Mouse (Mus musculus) hindbrain, embryonic 10.5 days (tissue): Measurements from ENCODE around the gene Kcnh6. TPM values are rescaled to one million over a fixed set of nuclear protein-coding genes. Genes with fewer than 3 reads are reported as not detected.
A peak's percentile ranks its signal among the peaks of the same experiment; 100 is the strongest.

Experiments used
- DNase-seq: peaks from one replicate; pipeline ENCODE4 v3.0.0-alpha.2; 2017; ENCODE audit warnings: low spot score
- H3K27ac ChIP-seq: fragments of 300-500 bp; sonication (generic); 2 replicates; pipeline ENCODE4 v1.5.1; 2016; ENCODE audit warnings: mild to moderate bottlenecking, moderate library complexity
- H3K27me3 ChIP-seq: fragments of 300-500 bp; sonication (generic); 2 replicates; pipeline ENCODE4 v1.6.1; 2016; ENCODE audit warnings: mild to moderate bottlenecking; ENCODE audit not compliant: poor library complexity, insufficient read depth, severe bottlenecking
- H3K36me3 ChIP-seq: fragments of 300-500 bp; sonication (generic); 2 replicates; pipeline ENCODE4 v1.6.1; 2016; ENCODE audit warnings: mild to moderate bottlenecking, moderate library complexity
- H3K4me1 ChIP-seq: fragments of 300-500 bp; sonication (generic); replicated peaks from 2 replicates; pipeline ENCODE4 v1.6.1; 2016; ENCODE audit warnings: mild to moderate bottlenecking
- H3K4me3 ChIP-seq: fragments of 300-500 bp; sonication (generic); 2 replicates; pipeline ENCODE4 v1.5.1; 2016; ENCODE audit warnings: mild to moderate bottlenecking, moderate library complexity
- H3K9me3 ChIP-seq: fragments of 300-500 bp; sonication (generic); 2 replicates; pipeline ENCODE4 v1.6.1; 2016; ENCODE audit warnings: mild to moderate bottlenecking, moderate library complexity
- WGBS: fragments of 180-500 bp; shearing (Covaris S2); methylation state at CpG from one replicate; pipeline ENCODE4 v1.1.7; 2016; 5-methylcytosine and 5-hydroxymethylcytosine counted together
- polyA plus RNA-seq: library from polyadenylated mRNA; unstranded; fragments of >200 nt; fragmentation: Nextera tagmentation; extraction: Ambion mirVana; gene quantifications from 2 replicates; pipeline ENCODE4 v1.2.1, GENCODE M21; 2016

The Kcnh6 gene
- 0.52 and 0.61 TPM in 2 replicates for polyA plus RNA-seq

DNA sequence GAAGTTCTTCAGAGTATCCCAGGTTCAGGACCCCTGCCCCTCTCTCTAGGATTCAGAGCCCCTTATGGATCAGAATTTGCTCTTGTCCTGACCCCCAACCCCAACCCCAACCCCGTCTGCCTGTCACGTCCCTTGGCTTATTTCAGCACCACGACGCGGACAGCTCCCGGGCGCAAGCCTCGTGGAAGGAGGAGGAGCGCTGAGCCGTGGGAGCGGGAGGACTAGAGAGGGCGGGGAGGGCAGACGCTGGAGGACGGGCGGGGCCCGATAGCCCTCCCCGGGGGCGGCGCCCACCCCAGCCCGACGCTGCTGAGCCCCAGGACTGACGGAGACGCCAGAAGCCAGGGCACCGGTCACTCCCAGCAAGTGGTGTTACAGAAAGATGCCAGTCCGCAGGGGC, at the start of gene Kcnh6:
TSS of gene Kcnh6 (plus strand) at position 304 of the 400 bp plus-strand sequence.
- H3K27me3 ChIP-seq: peaks cover 20% of the 10 kb centered on the region
- H3K4me1 ChIP-seq: peaks cover 30% of the 10 kb centered on the region
- WGBS: 1% methylated on average over 25 of the region's 25 CpGs
- DNase-seq: peak; percentile 78
- H3K36me3 ChIP-seq: no peaks in the 10 kb centered on the region
- peak within 1 kb of the TSS; percentile 29; the same call in 1 of the 2 replicates for H3K27ac ChIP-seq
- H3K9me3 ChIP-seq: no peaks in the 10 kb centered on the region
- H3K4me3 ChIP-seq: peak within 1 kb of the TSS; percentile 43

DNA sequence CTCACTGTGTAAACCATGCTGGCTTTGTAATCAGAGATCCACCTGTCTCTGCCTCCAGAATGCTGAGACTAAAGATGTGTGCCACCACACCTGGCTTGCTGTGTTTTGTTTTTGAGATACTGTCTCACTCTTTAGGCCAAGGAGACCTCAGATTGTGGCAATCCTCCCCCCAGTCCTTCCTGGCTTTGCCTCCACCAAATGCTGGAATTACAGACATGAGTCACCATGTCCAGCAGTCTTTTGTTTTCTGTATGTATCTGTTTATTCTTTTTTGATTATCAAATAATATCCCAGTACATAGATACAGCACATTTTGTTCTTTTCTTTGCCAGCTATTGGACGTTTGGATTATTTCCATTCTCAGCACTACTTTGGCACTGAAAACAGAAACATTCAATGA, 49.4 kb upstream of the Kcnh6 start:
- no peak overlapping the region for H3K4me3 ChIP-seq
- H3K27ac ChIP-seq: no peak overlapping the region
- H3K4me1 ChIP-seq: peaks cover 16% of the 10 kb centered on the region
- no peaks in the 10 kb centered on the region for H3K9me3 ChIP-seq
- WGBS: 67% methylated on average over 1 of the region's 1 CpGs
- no peak for DNase-seq
- no peaks in the 10 kb centered on the region for H3K27me3 ChIP-seq
- H3K36me3 ChIP-seq: no peaks in the 10 kb centered on the region

DNA sequence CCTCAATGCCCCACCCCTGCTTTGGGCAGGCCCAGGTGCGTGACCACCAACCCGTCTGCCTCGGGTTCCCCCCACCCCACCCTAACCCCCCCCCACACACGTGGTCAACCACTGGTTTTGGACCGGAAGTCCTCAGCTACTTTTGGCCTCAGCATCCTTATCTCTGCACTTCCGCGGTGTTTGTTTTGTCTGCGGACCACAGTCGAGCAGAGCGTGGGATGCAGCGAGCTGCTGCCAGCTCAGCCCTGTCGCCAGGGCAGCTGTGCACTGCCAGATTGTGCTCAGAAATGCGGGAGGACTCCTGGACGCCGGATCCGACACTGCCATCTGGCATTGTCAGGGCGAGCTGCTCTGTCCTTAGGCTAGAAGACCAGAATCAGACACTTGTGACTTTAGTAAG, 48.6 kb upstream of the Kcnh6 start:
- Histone ChIP-seq H3K9me3 (no peaks in the 10 kb centered on the region), H3K27me3 (no peaks in the 10 kb centered on the region), H3K4me3 (no peak overlapping the region), H3K4me1 (peaks cover 16% of the 10 kb centered on the region), H3K27ac (peak overlapping the region; percentile 45; the same call in 1 of the 2 replicates), H3K36me3 (no peaks in the 10 kb centered on the region)
- no peak for DNase-seq
- WGBS: 55% methylated on average over 17 of the region's 17 CpGs

DNA sequence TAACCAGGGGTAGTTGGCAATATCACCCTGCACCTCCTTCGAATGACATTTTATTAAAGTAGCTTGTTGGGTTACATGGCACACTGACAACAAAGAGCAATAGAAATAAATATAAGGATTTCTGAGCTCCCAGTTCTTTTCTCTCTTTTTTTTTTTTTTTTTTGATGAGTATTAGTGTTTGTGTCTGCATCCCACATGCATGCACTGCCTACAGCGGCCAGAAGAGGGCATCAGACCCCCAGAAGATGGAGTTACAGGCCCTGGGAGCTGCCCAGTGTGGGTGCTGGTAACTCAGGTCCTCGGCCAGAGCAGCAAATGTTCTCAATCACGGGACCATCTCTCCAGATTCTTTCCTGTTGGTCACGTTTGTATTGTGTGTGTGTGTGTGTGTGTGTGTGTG, 43.2 kb upstream of the Kcnh6 start:
- no peak overlapping the region for H3K27ac ChIP-seq
- WGBS: 69% methylated on average over 5 of the region's 5 CpGs
- no peak for DNase-seq
- H3K4me3 ChIP-seq: no peak overlapping the region
- H3K4me1 ChIP-seq: peaks cover 25% of the 10 kb centered on the region
- H3K9me3 ChIP-seq: no peaks in the 10 kb centered on the region
- H3K27me3 ChIP-seq: peaks cover 43% of the 10 kb centered on the region
- no peaks in the 10 kb centered on the region for H3K36me3 ChIP-seq

DNA sequence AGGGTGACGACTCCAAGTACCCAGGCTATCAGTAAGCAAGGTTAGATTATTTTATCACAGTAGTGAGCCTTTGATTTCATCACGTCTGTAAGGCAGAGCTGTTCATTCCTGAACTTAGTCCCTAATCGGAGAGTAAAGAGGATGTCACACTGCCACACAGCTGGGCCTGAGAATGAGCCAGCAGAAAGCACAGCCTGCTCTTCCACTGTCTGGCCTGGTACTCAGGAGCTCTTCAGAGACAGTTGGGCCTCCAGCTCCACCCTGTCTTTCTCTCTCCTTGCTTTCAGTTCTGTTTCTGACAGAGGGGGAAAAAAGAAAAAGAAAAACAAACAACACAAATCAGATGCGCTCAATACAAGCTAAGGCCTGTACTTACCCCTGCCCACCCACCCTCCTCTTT, 41.6 kb upstream of the Kcnh6 start:
- WGBS: 71% methylated on average over 4 of the region's 4 CpGs
- no peak overlapping the region for H3K27ac ChIP-seq
- no peaks in the 10 kb centered on the region for H3K9me3 ChIP-seq
- peaks cover 58% of the 10 kb centered on the region for H3K27me3 ChIP-seq
- H3K36me3 ChIP-seq: no peaks in the 10 kb centered on the region
- H3K4me1 ChIP-seq: peaks cover 25% of the 10 kb centered on the region
- DNase-seq: no peak
- no peak overlapping the region for H3K4me3 ChIP-seq

DNA sequence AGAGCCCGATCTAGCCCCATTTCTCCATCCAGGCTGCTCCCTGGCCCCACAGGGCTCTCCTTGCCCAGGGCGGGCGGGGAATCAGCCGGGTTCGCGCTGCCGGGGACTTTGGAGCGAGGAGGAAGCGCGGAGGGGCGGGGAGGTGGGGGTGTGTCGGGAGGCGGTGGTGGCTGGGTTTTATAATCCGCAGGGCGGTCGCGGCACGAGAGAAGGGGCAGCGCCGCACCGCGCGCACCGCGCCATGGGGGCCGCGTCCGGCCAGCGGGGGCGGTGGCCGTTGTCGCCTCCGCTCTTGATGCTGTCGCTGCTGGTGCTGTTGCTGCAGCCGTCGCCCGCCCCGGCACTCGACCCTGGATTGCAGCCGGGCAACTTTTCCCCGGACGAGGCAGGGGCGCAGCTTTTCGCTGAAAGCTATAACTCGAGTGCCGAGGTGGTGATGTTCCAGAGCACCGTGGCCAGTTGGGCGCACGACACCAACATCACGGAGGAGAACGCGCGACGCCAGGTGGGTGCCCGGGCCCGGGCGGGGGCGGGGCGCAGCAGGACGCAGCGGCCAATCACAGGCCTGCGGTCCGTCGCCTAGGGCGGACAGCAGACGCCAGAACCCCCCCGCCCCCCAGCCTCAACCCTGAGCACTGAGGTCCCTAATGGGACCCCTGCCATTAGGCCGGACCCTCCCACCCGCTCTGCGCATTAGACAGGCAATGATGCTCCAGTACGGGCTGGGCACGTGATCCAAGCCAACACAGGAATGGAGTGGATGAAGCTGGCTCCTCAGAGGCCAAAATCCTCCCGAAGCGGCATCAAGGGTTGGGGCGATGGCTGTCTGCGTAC, 40.0 kb upstream of the Kcnh6 start, which contains the start of gene Ace:
TSS of gene Ace (plus strand) at position 205 of the 834 bp plus-strand sequence.
- under 1% methylated on average over 76 of the region's 76 CpGs for WGBS
- peak within 1 kb of the TSS; percentile 68 for H3K4me3 ChIP-seq
- H3K36me3 ChIP-seq: no peaks in the 10 kb centered on the region
- H3K4me1 ChIP-seq: peaks cover 25% of the 10 kb centered on the region
- no peaks in the 10 kb centered on the region for H3K9me3 ChIP-seq
- H3K27me3 ChIP-seq: peaks cover 63% of the 10 kb centered on the region
- peak within 1 kb of the TSS; percentile 73 for H3K27ac ChIP-seq
- peak; percentile 49 for DNase-seq

DNA sequence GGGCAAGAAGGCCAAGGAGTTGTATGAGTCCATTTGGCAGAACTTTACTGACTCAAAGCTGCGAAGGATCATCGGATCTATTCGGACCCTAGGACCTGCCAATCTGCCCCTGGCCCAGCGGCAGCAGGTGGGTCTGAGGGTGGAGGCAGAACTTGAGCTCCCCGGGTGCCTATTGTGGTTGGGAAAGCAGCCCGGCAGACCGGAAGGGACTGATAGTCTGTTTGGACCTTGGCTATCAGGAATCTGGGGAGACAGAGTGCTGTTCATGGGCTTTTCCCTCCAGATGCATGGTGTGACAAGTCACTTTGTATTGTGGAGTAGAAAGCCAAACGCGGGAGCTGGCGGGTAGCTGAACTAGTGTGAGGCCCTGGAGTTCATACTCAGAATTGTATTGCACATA, 39.0 kb upstream of the Kcnh6 start:
- H3K9me3 ChIP-seq: no peaks in the 10 kb centered on the region
- H3K36me3 ChIP-seq: no peaks in the 10 kb centered on the region
- H3K27ac ChIP-seq: no peak overlapping the region
- peaks cover 25% of the 10 kb centered on the region for H3K4me1 ChIP-seq
- H3K27me3 ChIP-seq: peaks cover 68% of the 10 kb centered on the region
- no peak for DNase-seq
- peak overlapping the region; percentile 68; the same call in 1 of the 2 replicates for H3K4me3 ChIP-seq
- WGBS: 48% methylated on average over 10 of the region's 10 CpGs

DNA sequence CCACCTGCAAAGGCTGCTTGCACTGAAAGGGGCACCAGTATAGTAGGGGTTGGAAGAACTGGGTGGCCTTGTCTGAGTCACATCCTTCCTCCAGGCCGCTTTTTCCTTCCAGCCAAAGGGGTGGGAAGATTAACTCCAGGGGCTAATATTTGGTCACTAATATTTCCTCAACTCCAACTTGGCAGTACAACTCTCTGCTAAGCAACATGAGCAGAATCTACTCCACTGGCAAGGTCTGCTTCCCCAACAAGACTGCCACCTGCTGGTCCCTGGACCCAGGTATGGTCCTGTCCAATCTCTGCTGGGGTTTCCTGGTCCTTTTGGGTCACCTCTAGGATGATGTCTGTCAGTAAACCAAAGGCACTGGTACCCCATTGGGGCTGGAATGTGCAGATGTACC, 38.4 kb upstream of the Kcnh6 start:
- Histone ChIP-seq H3K4me1 (peaks cover 25% of the 10 kb centered on the region), H3K9me3 (no peaks in the 10 kb centered on the region), H3K4me3 (no peak overlapping the region), H3K27me3 (peaks cover 68% of the 10 kb centered on the region), H3K27ac (no peak overlapping the region), H3K36me3 (no peaks in the 10 kb centered on the region)
- 54% methylated on average over 1 of the region's 1 CpGs for WGBS
- no peak for DNase-seq

DNA sequence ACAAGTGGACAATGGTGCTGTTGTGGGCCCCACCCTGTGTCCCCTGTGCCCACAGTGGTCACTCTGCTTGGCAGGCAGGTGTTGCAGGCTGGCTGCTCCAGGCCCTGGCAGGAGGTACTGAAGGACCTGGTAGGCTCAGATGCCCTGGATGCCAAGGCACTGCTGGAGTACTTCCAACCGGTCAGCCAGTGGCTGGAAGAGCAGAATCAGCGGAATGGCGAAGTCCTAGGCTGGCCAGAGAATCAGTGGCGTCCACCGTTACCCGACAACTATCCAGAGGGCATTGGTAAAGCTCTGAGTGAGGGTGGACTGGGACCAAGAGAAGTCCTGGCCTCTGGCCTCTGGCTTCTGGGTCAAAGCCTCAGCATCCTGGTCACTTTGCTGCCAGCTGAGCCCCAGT, 33.3 kb upstream of the Kcnh6 start:
- Histone ChIP-seq H3K36me3 (no peaks in the 10 kb centered on the region), H3K9me3 (no peaks in the 10 kb centered on the region), H3K4me1 (no peaks in the 10 kb centered on the region), H3K4me3 (no peak overlapping the region), H3K27me3 (peaks cover 25% of the 10 kb centered on the region), H3K27ac (no peak overlapping the region)
- 88% methylated on average over 6 of the region's 6 CpGs for whole genome bisulfite sequencing
- DNase-seq: no peak

DNA sequence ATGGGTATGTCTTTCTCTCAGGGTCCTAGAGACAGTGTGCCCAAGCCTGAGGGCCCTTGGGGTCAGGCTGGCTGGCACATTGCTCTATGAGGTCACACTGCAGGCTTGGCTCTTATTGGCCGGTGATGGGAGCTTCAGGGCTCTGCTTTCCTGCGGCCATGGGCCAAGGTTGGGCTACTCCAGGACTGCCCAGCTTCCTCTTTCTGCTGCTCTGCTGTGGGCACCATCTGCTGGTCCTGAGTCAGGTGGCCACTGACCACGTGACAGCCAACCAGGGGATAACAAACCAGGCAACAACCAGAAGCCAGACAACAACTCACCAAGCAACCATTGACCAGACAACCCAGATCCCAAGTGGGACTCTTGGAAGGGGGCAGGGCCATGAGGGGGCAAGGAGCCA, 32.9 kb upstream of the Kcnh6 start:
- 78% methylated on average over 3 of the region's 3 CpGs for WGBS

DNA sequence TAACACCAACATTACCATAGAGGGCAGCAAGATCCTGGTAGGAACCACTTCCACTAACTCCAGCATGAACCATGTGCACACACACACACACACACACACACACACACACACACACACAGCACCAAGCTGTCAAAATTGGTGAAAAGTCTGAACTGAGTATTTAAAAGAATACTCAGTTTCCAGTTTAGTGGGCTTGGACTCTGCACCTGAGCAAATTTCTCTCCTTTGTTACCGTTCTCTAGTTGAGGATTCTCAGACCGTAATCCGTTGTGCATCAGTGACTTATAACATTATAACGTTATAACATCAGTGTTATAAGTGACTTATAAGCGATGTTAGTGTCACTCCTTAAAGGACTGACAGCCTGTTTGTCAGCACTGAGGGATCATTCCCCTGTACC, 32.3 kb upstream of the Kcnh6 start:
- WGBS: 94% methylated on average over 5 of the region's 5 CpGs

More for the DNA sequence above, 32.9 kb upstream of the Kcnh6 start:
- Histone ChIP-seq H3K27me3 (peaks cover 21% of the 10 kb centered on the region), H3K36me3 (no peaks in the 10 kb centered on the region), H3K4me1 (no peaks in the 10 kb centered on the region), H3K4me3 (no peak overlapping the region), H3K27ac (no peak overlapping the region), H3K9me3 (no peaks in the 10 kb centered on the region)
- no peak for DNase-seq

DNA sequence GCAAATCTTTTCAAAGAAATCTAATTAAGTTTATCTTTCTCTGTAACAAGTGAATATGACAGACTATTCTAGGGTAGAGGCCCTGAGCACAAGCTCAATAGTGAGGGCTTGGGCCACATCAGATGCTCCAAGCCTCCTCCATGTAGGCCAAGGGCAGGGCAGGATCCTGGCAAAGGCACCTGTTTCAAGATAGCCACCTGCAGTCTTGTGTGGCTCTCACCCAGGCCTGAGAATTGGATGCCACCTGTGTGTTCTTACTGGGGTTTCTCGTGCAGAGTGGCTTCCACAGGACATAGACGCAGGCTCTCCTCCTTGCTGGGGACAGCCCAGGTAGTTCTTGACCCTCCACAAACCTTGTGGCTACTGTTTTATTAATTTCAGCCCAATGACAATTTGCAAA, 29.7 kb upstream of the Kcnh6 start:
- Histone ChIP-seq H3K36me3 (no peaks in the 10 kb centered on the region), H3K9me3 (no peaks in the 10 kb centered on the region), H3K27me3 (peaks cover 4% of the 10 kb centered on the region; the same call in 1 of the 2 replicates), H3K4me1 (no peaks in the 10 kb centered on the region), H3K27ac (no peak overlapping the region), H3K4me3 (no peak overlapping the region)
- no peak for DNase-seq
- WGBS: 86% methylated on average over 2 of the region's 2 CpGs

More for the DNA sequence above, 32.3 kb upstream of the Kcnh6 start:
- Histone ChIP-seq H3K9me3 (no peaks in the 10 kb centered on the region), H3K36me3 (no peaks in the 10 kb centered on the region), H3K27me3 (peaks cover 15% of the 10 kb centered on the region; the same call in 1 of the 2 replicates), H3K4me3 (no peak overlapping the region), H3K4me1 (no peaks in the 10 kb centered on the region), H3K27ac (no peak overlapping the region)
- DNase-seq: no peak

DNA sequence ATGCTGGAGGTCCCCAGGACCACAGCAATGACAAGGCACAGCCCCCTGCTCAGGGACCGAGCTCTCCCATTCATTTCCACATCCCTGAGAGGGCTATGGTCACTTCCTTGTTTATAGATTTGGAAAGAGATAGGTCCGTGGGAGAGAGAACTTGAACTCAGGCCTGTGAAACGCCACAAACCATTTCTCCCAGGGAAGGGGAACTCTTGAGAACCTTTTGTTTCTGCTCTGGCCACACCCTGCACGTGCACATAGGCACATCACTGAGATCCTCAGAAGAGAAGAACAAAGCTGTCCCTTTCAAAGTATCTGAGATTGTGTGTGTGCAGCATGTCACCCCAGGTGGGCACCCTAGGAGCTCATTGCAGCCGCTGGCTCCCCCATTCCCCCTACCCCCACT, 29.3 kb upstream of the Kcnh6 start:
- Histone ChIP-seq H3K9me3 (no peaks in the 10 kb centered on the region), H3K27ac (no peak overlapping the region), H3K4me3 (no peak overlapping the region), H3K36me3 (no peaks in the 10 kb centered on the region), H3K4me1 (no peaks in the 10 kb centered on the region), H3K27me3 (no peaks in the 10 kb centered on the region; the same call in 1 of the 2 replicates)
- WGBS: 72% methylated on average over 5 of the region's 5 CpGs
- no peak for DNase-seq
